Mouse (Mus musculus) kidney, adult 2 months (tissue): ENCODE measurements around the gene Abcb1a.

Source experiments
- CTCF ChIP-seq: fragments of 200-500 bp; conservative IDR thresholded peaks from 2 replicates; pipeline ENCODE4 v1.5.1; 2011; ENCODE audit warnings: low read depth, mild to moderate bottlenecking, control low read depth, low read length, moderate library complexity, mixed read lengths; ENCODE audit not compliant: insufficient read depth, insufficient read length
- POLR2A ChIP-seq: fragments of 200-500 bp; IDR thresholded peaks from one replicate; pipeline ENCODE4 v1.6.1; 2011; ENCODE audit warnings: low read depth, low read length, control low read depth

DNA sequence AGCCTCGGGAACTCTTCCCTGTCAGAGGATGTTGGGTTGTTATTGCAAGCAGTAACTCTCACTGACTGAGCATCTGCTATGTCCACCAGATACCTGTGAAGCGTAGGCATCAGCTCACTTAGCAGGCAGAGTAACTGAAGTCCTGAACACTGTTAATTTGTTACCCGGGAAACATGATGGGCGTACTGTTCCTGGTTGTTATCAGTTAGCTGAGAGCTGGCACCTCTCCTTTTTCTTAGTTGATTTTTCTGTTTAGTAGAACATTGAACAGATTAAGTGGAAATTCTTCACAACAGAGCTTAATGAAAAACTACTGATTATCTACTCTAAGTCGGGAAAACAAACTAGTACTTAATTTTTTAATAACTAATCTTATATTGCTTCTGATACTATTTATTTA, 27.7 kb downstream of the Abcb1a start:
- TF ChIP-seq POLR2A (no peak), CTCF (no peak)
